Mouse (Mus musculus): ENCODE results near the gene Psat1.

The Psat1 gene

DNA sequence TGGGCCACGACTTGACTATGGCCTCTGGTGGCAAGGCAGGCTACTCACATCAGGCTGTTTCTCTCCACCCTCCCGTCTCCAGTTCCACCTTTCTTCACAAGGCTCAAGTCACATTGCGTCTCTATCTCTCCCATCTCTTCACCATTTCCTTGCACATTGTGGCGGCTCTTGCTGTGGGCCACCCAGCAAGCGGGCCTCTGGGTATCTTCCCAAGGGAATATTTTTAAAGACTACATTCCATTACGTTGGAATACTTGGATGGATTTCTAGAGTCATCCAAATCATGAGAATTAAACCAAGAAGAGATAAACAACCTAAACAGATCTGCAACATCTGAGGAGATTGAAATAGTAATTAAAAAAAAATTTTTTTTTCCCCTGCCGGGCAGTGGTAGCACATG is at the start of gene Psat1:
Gene Psat1 (minus strand): TSS at position 101 of the 400 bp plus-strand sequence.
- in situ Hi-C loops (cut with MboI, MseI): no loop called here

GRCm38 (mm10) chr19:15990102-15990501 is 43.0 kb upstream of the Psat1 start:
- in situ Hi-C loops (cut with MboI, MseI): no loop called here

- in situ Hi-C loops (cut with MboI, MseI): no loop called here
Measured at GRCm38 (mm10) chr19:15985172-15985713, 38.1 kb upstream of the Psat1 start.

- in situ Hi-C loops (cut with MboI, MseI): no loop called here
Measured at GRCm38 (mm10) chr19:15984449-15985171, 37.5 kb upstream of the Psat1 start, which contains the start of gene Cep78. TSS of gene Cep78 (minus strand) at chr19:15984989.

- in situ Hi-C loops (cut with MboI, MseI): no loop called here
Measured at GRCm38 (mm10) chr19:15983739-15984344, 36.7 kb upstream of the Psat1 start.

DNA sequence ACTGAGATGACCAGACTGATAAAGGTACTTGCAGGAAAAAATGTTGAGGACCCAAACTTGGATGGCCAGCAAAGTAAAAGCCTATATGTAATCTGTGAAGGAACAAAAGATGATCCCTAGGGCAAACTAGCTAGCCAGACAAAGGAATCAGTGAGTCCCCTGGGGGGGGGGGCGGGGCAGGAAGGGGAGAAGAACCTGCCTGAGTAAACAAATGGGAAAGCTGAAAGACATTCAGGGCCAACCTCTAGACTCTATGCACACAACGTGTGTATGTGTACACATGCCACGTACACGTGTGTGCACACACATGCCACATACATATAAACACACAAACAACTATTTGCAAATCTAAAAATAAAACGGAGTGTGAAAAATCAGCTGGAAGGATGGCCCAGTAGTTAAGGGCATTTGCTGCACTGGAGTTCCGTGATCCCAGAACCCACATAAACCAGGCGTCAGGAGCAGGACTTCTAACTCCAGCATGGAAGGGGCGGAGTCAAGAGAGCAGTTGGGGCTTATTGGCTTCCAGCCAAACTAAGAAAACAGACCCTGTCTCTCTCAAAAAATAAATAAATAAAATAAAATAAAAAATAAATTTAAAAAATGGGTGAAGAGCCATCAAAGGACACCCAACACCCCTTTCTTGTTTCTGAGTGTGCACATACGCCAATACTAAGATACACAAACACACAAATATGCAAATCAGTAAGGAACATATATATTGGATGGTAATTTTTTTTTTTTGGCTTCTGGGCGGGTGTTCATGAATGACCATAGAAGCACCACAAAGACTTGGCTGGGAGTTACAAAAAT is 36.0 kb upstream of the Psat1 start:
- in situ Hi-C loops (cut with MboI, MseI): no loop called here

DNA sequence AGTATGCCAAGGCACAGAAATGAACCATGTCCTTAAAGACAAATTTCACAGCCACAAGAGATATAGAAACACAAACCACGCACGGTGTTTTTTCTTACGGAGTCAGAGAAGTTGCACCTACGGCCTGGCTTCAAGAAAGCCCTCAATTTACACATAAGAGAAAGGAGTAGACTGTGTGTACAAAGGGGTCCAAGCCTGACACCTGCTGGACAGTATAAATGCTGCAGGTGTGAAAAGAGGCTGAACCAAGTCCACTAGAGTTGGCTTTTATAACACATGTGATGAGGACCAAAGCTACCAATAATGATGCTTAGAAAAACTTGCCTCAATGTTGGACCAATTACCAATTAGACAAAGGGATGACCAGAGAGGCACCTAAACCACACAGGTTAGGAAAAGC is 34.7 kb upstream of the Psat1 start:
- in situ Hi-C loops (cut with MboI, MseI): no loop called here

DNA sequence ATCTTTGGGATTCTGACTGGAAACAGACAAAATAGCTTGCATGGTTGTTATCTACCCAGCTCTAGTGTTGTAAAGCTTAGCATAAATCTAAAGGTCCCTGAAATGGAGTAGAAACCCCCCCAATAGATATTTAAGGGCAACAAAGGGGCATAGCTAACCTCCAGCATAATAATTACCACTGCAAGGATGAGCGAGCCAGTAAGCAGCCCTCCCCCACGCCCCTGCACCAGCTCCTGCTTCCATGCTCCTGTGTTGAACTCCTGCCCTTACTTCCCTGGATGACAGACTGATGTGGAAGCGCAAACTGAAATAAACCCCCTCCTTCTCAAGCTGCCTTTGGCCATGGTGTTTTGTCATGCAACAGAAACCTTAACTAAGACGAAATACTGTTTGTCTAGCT is 26.2 kb upstream of the Psat1 start:
- in situ Hi-C loops (cut with MboI, MseI): loop anchor here (5.0 to 25.0 kb wide), 2 partner anchors 101 to 311 kb away; no protein-coding TSS in a partner anchor

DNA sequence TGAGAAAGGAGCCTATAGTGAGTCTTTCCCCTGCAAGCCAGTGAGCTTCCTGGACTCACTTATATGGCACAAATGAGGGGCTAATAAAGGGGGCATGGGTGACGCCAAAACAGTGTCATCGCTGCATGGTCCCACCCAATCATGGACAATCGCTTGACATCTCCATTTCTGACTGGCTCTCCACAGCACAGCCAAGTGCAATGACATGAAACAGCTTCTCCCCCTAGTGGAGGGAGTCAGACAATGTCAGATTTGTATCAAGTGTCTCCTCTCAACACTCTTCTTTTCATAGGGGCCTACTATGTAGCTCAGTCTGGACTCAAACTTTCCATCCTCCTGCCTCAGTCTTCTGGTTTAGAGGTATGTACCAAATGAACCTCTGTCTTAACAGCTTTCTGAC is 17.9 kb upstream of the Psat1 start:
- in situ Hi-C loops (cut with MboI, MseI): loop anchor here (25.0 kb wide), 1 partner anchor 303 kb away; no protein-coding TSS in a partner anchor

DNA sequence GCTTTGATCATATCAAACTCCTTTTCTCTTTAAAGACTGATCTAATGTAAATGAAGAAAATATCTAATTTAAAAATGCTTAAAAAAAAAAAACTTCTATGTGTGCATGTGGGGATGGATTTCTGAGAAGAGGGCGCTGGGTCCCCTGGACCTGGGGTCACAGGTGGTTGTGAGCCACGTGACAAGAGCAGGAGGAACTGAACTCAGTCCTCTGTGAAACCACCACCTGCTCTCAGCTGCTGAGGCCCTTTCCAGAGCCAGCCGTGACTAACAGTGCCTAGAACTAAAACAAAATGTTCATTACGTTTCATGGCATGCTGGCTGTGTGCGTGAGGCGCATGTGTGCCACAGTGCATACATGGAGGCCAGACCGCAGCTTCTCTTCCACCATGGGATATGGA is 17.4 kb upstream of the Psat1 start:
- in situ Hi-C loops (cut with MboI, MseI): loop anchor here (25.0 kb wide), 1 partner anchor 302 kb away; no protein-coding TSS in a partner anchor

DNA sequence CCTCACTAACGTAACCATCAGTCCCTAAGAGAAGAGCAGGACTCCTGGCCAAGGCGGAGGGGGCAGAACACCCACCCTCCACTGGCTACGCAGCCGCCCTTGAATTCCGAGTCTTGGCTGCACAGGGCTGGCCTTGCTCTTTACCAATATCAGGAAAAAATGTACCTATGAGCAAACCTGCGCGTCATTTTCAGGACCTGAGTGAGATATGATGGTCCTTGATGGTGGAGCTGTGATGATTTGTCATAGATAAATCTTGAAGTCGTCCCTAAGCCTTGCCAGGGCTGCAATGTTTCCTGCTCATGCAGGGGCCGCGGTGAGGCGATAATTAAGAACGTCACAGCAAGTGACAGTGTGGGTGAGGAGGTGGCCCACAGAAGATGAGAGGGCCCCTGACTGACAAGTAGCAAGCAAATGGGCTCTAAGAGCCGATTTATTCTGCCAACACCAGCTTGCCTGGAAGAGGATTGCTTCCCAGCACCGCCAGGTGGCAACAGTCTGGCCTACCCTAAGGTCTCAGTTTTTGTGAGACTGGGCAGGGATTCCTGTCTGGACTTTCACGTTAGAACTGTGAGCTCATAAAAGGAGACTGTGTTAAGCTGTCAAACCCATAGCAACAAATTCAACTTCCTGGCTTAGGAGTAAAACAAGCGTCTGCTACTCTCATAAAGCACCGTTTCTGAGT is 16.0 kb upstream of the Psat1 start:
- in situ Hi-C loops (cut with MboI, MseI): loop anchor here (25.0 kb wide), 1 partner anchor 301 kb away; no protein-coding TSS in a partner anchor

GRCm38 (mm10) chr19:15962313-15962712 is 15.2 kb upstream of the Psat1 start:
- in situ Hi-C loops (cut with MboI, MseI): loop anchor here (25.0 kb wide), 1 partner anchor 300 kb away; no protein-coding TSS in a partner anchor

GRCm38 (mm10) chr19:15950225-15950624 is 3.1 kb upstream of the Psat1 start:
- in situ Hi-C loops (cut with MboI, MseI): loop anchor here (25.0 kb wide), 1 partner anchor 288 kb away; no protein-coding TSS in a partner anchor

GRCm38 (mm10) chr19:15948867-15949266 is 1.7 kb upstream of the Psat1 start:
- in situ Hi-C loops (cut with MboI, MseI): no loop called here

DNA sequence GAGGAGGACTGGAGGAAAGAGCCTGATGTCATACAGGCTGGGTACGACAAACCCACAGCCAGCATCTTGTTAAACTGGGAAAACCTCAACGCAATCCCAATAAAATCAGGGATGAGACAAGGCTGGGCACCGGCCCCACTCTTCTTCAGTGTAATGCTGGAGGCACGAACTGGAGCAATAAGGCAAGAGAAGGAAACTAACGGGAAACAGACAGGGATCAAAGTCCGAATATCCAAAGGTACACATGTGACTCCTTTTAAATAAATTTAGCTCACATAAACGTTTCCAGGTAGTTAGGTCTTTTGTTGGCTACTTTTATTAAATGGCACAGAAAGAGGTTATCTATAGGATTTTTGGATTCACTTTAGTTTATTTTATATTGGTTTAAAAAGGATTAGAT is 1.3 kb upstream of the Psat1 start:
- in situ Hi-C loops (cut with MboI, MseI): no loop called here

GRCm38 (mm10) chr19:15946663-15947062 is 474 bp downstream of the Psat1 start:
- in situ Hi-C loops (cut with MboI, MseI): no loop called here

GRCm38 (mm10) chr19:15943117-15943423 is 4.1 kb downstream of the Psat1 start:
- in situ Hi-C loops (cut with MboI, MseI): no loop called here

GRCm38 (mm10) chr19:15942421-15943116 is 4.6 kb downstream of the Psat1 start:
- in situ Hi-C loops (cut with MboI, MseI): no loop called here

- in situ Hi-C loops (cut with MboI, MseI): no loop called here
Measured at GRCm38 (mm10) chr19:15941399-15941798, 5.7 kb downstream of the Psat1 start.

GRCm38 (mm10) chr19:15925719-15926045 is 21.5 kb downstream of the Psat1 start:
- in situ Hi-C loops (cut with MboI, MseI): no loop called here

All from T-helper 2 cell (primary cell).